Mouse (Mus musculus) forebrain, embryonic 11.5 days (tissue): ENCODE data around the gene Rfx4. TPM values are rescaled to one million over a fixed set of nuclear protein-coding genes. Genes with fewer than 3 reads are reported as not detected.

Source experiments
- ATAC-seq: fragments of 200-750 bp; cut with Nextera tagmentation; replicated peaks from 2 replicates; pipeline ENCODE4 v1.8.0; 2017; ENCODE audit warnings: moderate TSS enrichment; ENCODE audit not compliant: low FRiP score
- DNase-seq: peaks from one replicate; pipeline ENCODE4 v3.0.0-alpha.2; 2017; ENCODE audit warnings: low spot score
- H3K27ac ChIP-seq: fragments of 300-500 bp; sonication (generic); 2 replicates; pipeline ENCODE4 v1.5.1; 2014; ENCODE audit warnings: low read depth, low read length
- H3K27me3 ChIP-seq: fragments of 300-500 bp; sonication (generic); 2 replicates; pipeline ENCODE4 v1.6.1; 2014; ENCODE audit warnings: mild to moderate bottlenecking, low read length, mixed read lengths; ENCODE audit not compliant: control insufficient read depth, insufficient read depth
- H3K36me3 ChIP-seq: fragments of 300-500 bp; sonication (generic); 2 replicates; pipeline ENCODE4 v1.6.1; 2014; ENCODE audit warnings: mild to moderate bottlenecking, low read length, moderate library complexity, mixed read lengths; ENCODE audit not compliant: control insufficient read depth, insufficient read depth
- H3K4me1 ChIP-seq: fragments of 300-500 bp; sonication (generic); replicated peaks from 2 replicates; pipeline ENCODE4 v1.6.1; 2014; ENCODE audit warnings: low read length, mixed read lengths; ENCODE audit not compliant: control insufficient read depth, insufficient read depth
- H3K4me2 ChIP-seq: fragments of 300-500 bp; sonication (generic); 2 replicates; pipeline ENCODE4 v1.6.1; 2014; ENCODE audit warnings: low read depth, mild to moderate bottlenecking, low read length, moderate library complexity, mixed read lengths; ENCODE audit not compliant: severe bottlenecking
- H3K4me3 ChIP-seq: fragments of 300-500 bp; sonication (generic); 2 replicates; pipeline ENCODE4 v1.5.1; 2014; ENCODE audit warnings: low read depth, low read length
- H3K9ac ChIP-seq: fragments of 300-500 bp; sonication (generic); 2 replicates; pipeline ENCODE4 v1.6.1; 2014; ENCODE audit warnings: low read length
- H3K9me3 ChIP-seq: fragments of 300-500 bp; sonication (generic); 2 replicates; pipeline ENCODE4 v1.6.1; 2016; ENCODE audit warnings: low read length, mixed read lengths; ENCODE audit not compliant: control insufficient read depth
- WGBS: fragments of 180-500 bp; shearing (Covaris S2); extraction: QIAGEN DNeasy Blood & Tissue Kit; methylation state at CpG from one replicate; pipeline ENCODE4 v1.1.7; 2014; 5-methylcytosine and 5-hydroxymethylcytosine counted together
- polyA plus RNA-seq: library from polyadenylated mRNA; unstranded; fragments of >200 nt; fragmentation: Nextera tagmentation; extraction: Ambion mirVana; gene quantifications from 2 replicates; pipeline ENCODE4 v1.2.1, GENCODE M21; 2014

Gene Rfx4
- polyA plus RNA-seq, 1 experiment from 2014 or later = 36.0 TPM

DNA sequence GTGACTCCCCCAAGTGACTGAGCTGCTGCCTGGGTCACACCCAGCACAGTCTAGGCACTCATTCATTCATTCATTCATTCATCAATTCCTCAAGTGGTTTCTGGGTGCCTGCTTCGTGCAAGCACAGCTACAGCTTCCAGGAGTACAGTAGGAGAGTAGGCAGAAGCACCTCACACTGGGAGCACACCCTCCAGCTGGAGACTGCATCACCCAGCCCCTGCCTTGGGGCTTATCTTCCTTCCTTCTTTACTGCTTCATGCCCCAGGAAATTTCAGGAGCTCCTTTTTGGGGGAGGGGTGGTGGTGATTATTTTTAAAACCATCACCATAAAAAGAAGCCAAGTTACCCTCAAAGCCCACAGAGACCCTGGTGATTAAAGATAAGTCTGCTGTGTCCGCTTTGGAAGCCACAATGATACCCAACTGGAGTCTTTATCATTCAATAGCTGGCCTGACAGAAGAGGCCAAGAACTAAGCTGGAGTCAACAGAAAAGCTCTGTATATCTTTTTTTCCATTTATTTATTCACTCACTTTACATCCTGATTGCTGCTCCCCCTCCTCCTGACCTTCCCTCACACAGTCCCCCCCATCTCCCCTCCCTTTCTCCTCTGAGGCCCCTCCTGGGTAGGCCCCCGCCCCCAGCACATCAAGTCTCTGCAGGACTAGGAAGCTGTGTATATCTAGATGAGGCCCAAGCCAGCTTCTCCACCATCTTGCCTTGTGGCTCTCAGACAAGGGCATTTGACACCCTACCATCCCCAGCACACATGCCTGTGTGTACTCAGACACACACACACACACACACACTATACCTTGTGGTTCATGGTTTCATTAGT, 142.5 kb downstream of the Rfx4 start:
- Histone ChIP-seq H3K4me2 (no peak overlapping the region), H3K36me3 (peaks cover 4% of the 10 kb centered on the region; the same call in 1 of the 2 replicates), H3K4me1 (peaks cover 2% of the 10 kb centered on the region; the same call in 1 of the 2 replicates), H3K27me3 (no peaks in the 10 kb centered on the region), H3K27ac (no peak overlapping the region), H3K4me3 (no peak overlapping the region), H3K9ac (no peak overlapping the region), H3K9me3 (no peaks in the 10 kb centered on the region)
- WGBS = 72% methylated on average over 3 of the region's 3 CpGs
- no peak for DNase-seq
- no peak for ATAC-seq

DNA sequence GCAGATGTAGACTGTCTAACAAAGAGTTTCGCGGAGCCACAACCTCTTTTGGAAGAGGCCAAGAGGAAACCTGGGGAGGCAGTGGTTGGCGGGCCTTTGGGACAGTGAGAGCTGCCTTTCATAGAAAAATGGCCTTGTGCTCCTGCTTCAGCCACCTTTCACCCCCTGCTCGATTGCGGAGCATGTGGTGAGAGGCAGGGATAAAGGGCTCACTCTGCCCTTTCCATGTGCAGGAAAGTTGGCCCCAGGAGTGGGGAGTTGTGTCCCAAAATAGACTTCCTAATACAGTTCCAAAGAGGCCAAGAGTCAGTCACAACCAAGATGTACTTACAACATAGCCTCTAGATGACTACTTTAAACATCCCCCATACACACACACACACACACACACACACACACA, 145.8 kb downstream of the Rfx4 start:
- DNase-seq (peak; percentile 21), ATAC-seq (no peak)
- Histone ChIP-seq H3K27ac (no peak overlapping the region), H3K4me2 (no peak overlapping the region), H3K4me1 (peaks cover 4% of the 10 kb centered on the region; the same call in 1 of the 2 replicates), H3K27me3 (no peaks in the 10 kb centered on the region), H3K36me3 (no peaks in the 10 kb centered on the region; the same call in 1 of the 2 replicates), H3K9me3 (no peaks in the 10 kb centered on the region), H3K9ac (no peak overlapping the region), H3K4me3 (no peak overlapping the region)
- WGBS = 77% methylated on average over 5 of the region's 5 CpGs

DNA sequence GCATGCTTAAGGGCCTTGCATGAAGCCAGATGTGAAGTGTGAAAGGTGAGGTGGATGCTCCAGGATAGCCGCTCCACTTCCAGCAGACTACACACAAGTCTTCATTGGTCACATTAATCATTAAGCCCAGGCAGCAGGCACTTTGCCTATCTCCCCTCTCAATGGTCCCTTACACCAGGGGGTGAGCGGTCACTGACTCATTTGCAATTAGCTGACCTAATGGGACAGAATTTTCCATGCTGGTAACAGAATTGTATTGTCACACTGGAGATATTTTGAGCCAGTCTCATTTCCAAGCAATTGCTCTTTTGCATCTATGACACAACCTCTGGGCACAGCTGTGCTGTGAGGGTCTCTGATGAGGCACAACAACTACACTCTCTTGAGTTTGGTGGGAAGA, 146.4 kb downstream of the Rfx4 start:
- no peak overlapping the region for H3K9ac ChIP-seq
- no peak for DNase-seq
- ATAC-seq = no peak
- no peaks in the 10 kb centered on the region for H3K9me3 ChIP-seq
- no peak overlapping the region for H3K4me3 ChIP-seq
- H3K27ac ChIP-seq = no peak overlapping the region
- WGBS = 80% methylated on average over 2 of the region's 2 CpGs
- no peaks in the 10 kb centered on the region for H3K27me3 ChIP-seq
- H3K4me1 ChIP-seq = peaks cover 4% of the 10 kb centered on the region; the same call in 1 of the 2 replicates
- no peaks in the 10 kb centered on the region; the same call in 1 of the 2 replicates for H3K36me3 ChIP-seq
- no peak overlapping the region for H3K4me2 ChIP-seq

DNA sequence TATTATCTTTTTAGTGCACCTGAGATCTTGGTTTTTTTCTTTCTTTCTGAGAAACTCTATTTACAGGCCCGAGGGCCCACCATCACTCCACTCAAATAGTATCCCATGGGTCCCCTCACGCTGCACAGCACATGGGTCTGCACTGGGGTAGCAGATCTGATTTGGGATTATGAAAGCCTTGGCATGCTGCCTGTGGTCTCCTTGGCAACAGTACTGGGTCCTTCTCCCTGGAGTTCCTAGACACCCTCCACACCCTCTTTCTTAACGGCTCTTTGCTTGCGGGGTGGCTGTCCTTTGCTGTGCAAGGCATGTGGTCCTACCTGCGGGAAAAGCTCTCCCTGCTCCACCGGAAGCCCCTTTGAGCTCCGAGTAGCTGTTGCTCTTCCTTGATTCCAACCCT, 147.4 kb downstream of the Rfx4 start:
- Histone ChIP-seq H3K4me2 (no peak overlapping the region), H3K4me1 (peaks cover 4% of the 10 kb centered on the region; the same call in 1 of the 2 replicates), H3K27ac (no peak overlapping the region), H3K36me3 (no peaks in the 10 kb centered on the region; the same call in 1 of the 2 replicates), H3K4me3 (no peak overlapping the region), H3K27me3 (peaks cover 2% of the 10 kb centered on the region; the same call in 1 of the 2 replicates), H3K9me3 (no peaks in the 10 kb centered on the region), H3K9ac (no peak overlapping the region)
- WGBS = 51% methylated on average over 7 of the region's 7 CpGs
- DNase-seq (no peak), ATAC-seq (no peak)

GRCm38 (mm10) chr10:84903742-84904141, 147.9 kb downstream of the Rfx4 start:
- no peak for DNase-seq
- no peaks in the 10 kb centered on the region; the same call in 1 of the 2 replicates for H3K36me3 ChIP-seq
- H3K9ac ChIP-seq = no peak overlapping the region
- no peak overlapping the region for H3K4me3 ChIP-seq
- H3K27me3 ChIP-seq = peaks cover 7% of the 10 kb centered on the region; the same call in 1 of the 2 replicates
- no peaks in the 10 kb centered on the region for H3K9me3 ChIP-seq
- 20% methylated on average over 5 of the region's 5 CpGs for WGBS
- peak overlapping the region; percentile 18; the same call in 1 of the 2 replicates for H3K4me2 ChIP-seq
- H3K27ac ChIP-seq = no peak overlapping the region
- no peak for ATAC-seq
- peaks cover 4% of the 10 kb centered on the region; the same call in 1 of the 2 replicates for H3K4me1 ChIP-seq

GRCm38 (mm10) chr10:84906895-84907294, 151.0 kb downstream of the Rfx4 start:
- H3K4me3 ChIP-seq = no peak overlapping the region
- H3K9ac ChIP-seq = no peak overlapping the region
- ATAC-seq = no peak
- no peak overlapping the region for H3K27ac ChIP-seq
- WGBS = 79% methylated on average over 9 of the region's 9 CpGs
- H3K9me3 ChIP-seq = no peaks in the 10 kb centered on the region
- peaks cover 7% of the 10 kb centered on the region; the same call in 1 of the 2 replicates for H3K27me3 ChIP-seq
- H3K36me3 ChIP-seq = no peaks in the 10 kb centered on the region
- no peak for DNase-seq
- no peak overlapping the region for H3K4me2 ChIP-seq
- peaks cover 13% of the 10 kb centered on the region for H3K4me1 ChIP-seq

DNA sequence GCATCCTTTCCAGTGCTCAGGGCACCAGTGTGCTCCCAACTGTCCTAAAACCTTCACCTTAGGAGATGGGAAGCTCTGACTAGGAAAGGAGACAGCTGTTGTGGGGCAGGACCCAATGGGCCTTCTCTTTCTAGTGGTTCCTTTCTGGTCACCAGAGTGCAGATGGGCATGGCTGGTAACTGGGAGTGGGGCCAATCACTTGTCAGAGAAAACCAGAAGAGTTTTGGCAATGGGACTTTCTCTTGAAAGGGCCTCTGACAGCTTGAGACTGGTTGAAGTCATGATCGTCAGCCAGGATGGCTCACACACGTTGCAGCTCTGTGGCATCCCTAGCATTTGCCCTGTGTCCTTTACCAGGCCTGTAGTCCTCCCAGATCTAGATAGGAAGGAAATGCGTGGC, 152.1 kb downstream of the Rfx4 start:
- no peak overlapping the region for H3K27ac ChIP-seq
- ATAC-seq (no peak), DNase-seq (no peak)
- H3K9ac ChIP-seq = no peak overlapping the region
- H3K27me3 ChIP-seq = peaks cover 7% of the 10 kb centered on the region; the same call in 1 of the 2 replicates
- 96% methylated on average over 3 of the region's 3 CpGs for WGBS
- no peaks in the 10 kb centered on the region for H3K9me3 ChIP-seq
- H3K4me3 ChIP-seq = no peak overlapping the region
- H3K36me3 ChIP-seq = no peaks in the 10 kb centered on the region
- no peak overlapping the region for H3K4me2 ChIP-seq
- peaks cover 13% of the 10 kb centered on the region for H3K4me1 ChIP-seq

DNA sequence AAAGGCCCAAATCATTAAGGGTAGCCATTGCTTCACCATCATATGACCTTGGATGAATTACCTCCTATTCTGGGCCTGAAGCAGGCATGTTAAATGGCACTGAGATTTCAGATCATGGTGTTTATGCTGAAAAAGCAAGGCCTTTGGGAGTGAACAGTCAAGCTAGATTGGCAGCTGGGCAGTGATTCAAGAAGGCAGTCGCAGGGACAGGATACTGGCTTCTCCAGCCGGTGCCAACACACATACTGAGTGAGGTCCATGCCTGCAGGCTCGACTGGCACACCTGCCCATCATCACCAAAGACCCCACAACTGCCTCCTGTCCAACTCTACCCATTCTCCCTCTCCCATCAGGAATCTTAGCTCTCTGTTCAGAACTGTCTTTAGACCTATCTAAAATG, 152.6 kb downstream of the Rfx4 start:
- peaks cover 10% of the 10 kb centered on the region for H3K4me1 ChIP-seq
- no peaks in the 10 kb centered on the region for H3K36me3 ChIP-seq
- 96% methylated on average over 3 of the region's 3 CpGs for WGBS
- H3K4me3 ChIP-seq = no peak overlapping the region
- H3K27me3 ChIP-seq = peaks cover 7% of the 10 kb centered on the region; the same call in 1 of the 2 replicates
- ATAC-seq (no peak), DNase-seq (no peak)
- H3K9ac ChIP-seq = no peak overlapping the region
- no peak overlapping the region for H3K4me2 ChIP-seq
- no peaks in the 10 kb centered on the region for H3K9me3 ChIP-seq
- no peak overlapping the region for H3K27ac ChIP-seq
